Mouse (Mus musculus) CD4-positive naive resting alpha-beta T cell, adult 57 days (primary cell): ENCODE measurements around the gene Uxs1. TPM values are rescaled to one million over a fixed set of nuclear protein-coding genes. Genes with fewer than 3 reads are reported as not detected.

ENCODE experiments used
- total RNA-seq: library from RNA; stranded (reverse); gene quantifications from one replicate; pipeline ENCODE4 v1.2.4, GENCODE M21; 2023

The Uxs1 gene
- 18.5 TPM for total RNA-seq

DNA sequence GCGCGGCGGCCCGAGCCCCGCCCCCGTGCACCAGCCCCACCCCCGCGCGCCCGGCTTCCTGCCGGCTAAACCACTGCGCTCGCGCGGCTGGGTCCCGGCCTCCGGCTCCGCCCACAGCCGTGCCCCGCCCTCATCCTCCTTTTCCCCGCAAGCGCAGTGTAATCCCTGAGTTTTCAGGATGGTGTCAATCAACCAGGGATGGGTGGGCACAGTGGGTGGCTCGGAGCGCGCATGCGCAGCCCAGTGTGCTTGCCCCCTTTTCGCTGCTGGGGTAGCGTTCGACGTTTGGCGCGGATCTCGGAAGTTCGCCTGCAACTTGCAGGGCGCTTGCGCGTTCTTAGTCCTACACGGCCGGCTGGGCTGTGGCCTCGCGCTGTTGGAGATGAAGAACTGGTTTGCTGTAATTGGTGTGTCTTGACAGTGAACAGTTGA is at the start of gene Uxs1:
Gene Uxs1, minus strand, starts transcription at position 38 of the 432 bp plus-strand sequence.

DNA sequence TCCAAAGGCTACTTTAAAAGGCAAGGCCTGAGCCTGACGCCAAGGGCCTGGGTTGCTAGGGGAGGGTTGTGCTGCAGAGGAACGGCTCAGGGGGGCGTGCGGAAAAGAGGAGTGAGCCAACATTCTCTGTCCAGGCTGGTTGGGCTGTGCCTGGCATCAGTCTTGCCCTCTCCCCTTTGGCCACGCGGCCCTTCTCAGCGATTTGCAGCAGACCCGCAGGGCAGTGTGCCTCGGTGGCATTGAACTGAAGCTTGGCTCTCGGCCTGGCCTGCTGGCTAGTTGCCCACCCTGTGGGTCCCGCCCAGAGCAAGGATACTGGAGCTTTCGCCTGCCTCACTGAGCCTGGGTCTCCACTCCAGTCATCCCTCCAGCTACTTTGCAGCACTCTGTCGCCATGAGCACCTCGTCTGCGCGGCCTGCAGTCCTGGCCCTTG is 97.1 kb downstream of the Uxs1 start, which contains the start of gene 1500015O10Rik:
Gene 1500015O10Rik, plus strand, starts transcription at position 112 of the 434 bp plus-strand sequence.

Other genes starting within 250 kb of the Uxs1 start
- not detected for gene 1500015O10Rik, start 97.2 kb downstream of the Uxs1 start, total RNA-seq
- gene Tpp2, start 105.8 kb upstream of the Uxs1 start, total RNA-seq, result 131 TPM
- not detected for gene Mettl21c, start 192.2 kb upstream of the Uxs1 start, total RNA-seq
- gene Gm8251, start 234.1 kb upstream of the Uxs1 start, total RNA-seq, result 0.35 TPM